Mouse (Mus musculus) regulatory T cell (primary cell): ENCODE data around the gene Gm45716.
"Not testable (repeated sequence)": the region's sequence is repeated elsewhere in the genome, so short reads cannot be mapped to it uniquely, and the experiment has no call there.

Source experiments
- in situ Hi-C: fragments of 300-600 bp; cut with MboI, MseI; formaldehyde crosslinking; loops from one replicate; pipeline ENCODE4 v1.15.1; 2025; ENCODE audit warnings: high pct_unique_total_duplicates

Gene Gm45716

GRCm38 (mm10) chr11:90281943-90282342 is 94.5 kb downstream of the Gm45716 start:
- in situ Hi-C loops: not testable (repeated sequence)

- in situ Hi-C loops: no loop called here
Observed at GRCm38 (mm10) chr11:90283159-90283558, 95.7 kb downstream of the Gm45716 start.

- in situ Hi-C loops: no loop called here
Observed at GRCm38 (mm10) chr11:90283601-90284000, 96.1 kb downstream of the Gm45716 start.

- in situ Hi-C loops: no loop called here
Observed at GRCm38 (mm10) chr11:90284079-90284478, 96.6 kb downstream of the Gm45716 start.

GRCm38 (mm10) chr11:90284623-90285022 is 97.1 kb downstream of the Gm45716 start:
- in situ Hi-C loops: loop anchor here (5.0 kb wide), 1 partner anchor 92 kb away; no protein-coding TSS in a partner anchor

- in situ Hi-C loops: loop anchor here (5.0 kb wide), 1 partner anchor 94 kb away; no protein-coding TSS in a partner anchor
Observed at GRCm38 (mm10) chr11:90286550-90287154, 99.2 kb downstream of the Gm45716 start.

- in situ Hi-C loops: no loop called here
Observed at GRCm38 (mm10) chr11:90291156-90291555, 103.7 kb downstream of the Gm45716 start.

- in situ Hi-C loops: no loop called here
Observed at GRCm38 (mm10) chr11:90292766-90293165, 105.3 kb downstream of the Gm45716 start.

- in situ Hi-C loops: no loop called here
Observed at GRCm38 (mm10) chr11:90294622-90295021, 107.1 kb downstream of the Gm45716 start.
